Mouse (Mus musculus) kidney, postnatal 4 days (tissue): ENCODE results near the gene Ubxn11.

Source experiments
- DNase-seq, 2 experiments: peaks; one replicate each; pipeline ENCODE4 v3.0.0; 2021; ENCODE audit warnings: mixed read lengths in 2 of 2

Ubxn11 gene

DNA sequence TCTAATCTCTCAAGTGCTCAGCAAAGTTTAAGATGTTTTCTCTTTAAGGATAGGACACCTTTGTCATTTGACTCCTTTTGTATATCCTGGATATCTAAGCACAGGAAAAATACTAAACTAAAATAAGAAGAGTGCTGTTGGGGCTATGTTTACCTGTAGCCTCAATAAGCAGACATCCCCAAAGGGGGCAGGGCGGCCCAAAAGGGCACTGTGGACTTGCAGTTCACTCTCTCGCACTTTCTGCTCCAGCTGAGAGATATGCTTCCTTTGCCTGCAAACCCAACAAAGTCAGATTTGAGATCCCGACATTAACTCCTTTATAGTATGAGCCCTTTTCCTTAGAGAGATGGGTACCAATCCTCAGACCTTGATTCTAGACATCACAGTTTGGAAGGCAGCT lies 51.3 kb downstream of the Ubxn11 start:
- DNase-seq, result no peak

- no peak for DNase-seq
These were observed 52.0 kb downstream of the Ubxn11 start for GRCm38 (mm10) chr4:134154354-134154753.

DNA sequence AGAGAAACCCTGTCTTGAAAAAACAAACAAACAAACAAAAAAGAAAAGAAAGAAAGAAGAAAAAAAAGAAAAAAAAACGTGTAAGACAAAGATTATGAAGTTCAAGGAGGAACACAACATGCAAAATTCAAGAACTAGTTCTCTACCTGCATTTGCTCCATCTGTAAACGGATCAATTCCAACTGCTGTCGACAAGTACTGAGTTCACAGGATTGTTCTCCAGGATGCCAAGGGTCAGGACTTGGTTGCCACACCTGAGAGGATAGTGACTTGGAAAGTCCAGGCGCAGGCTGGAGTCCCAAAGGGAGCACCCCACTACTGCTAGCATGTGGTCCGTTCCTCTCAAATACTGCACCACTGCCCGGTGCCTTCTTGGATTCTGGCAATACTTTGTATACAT lies 53.2 kb downstream of the Ubxn11 start:
- no peak for DNase-seq

DNA sequence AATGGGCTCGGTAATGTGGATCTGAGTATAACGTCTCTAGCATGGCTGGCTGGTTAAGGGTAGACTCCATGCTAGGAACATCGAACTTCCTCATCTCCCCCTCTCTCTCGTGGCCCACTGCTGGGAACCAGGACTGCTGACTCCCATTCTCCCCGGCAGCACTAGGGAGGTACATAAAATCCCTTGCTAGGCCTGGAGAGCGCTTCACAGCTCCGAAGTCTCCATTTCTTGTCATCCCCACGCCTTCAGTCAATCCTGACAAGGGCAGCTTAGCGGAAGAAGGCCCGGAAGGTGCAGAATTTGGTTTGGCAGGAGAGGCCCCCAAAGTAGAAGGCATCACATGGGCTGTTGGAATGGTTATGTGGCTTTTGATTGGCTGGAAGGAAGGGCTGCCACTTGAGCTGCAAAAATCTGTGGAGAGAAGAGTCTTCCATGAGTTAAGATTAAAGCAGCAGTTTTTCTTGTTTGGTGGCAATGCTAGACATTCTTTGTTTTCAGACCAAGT lies 53.6 kb downstream of the Ubxn11 start:
- no peak for DNase-seq

- DNase-seq, result peak; percentile 12 to 33
These were observed 54.4 kb downstream of the Ubxn11 start for GRCm38 (mm10) chr4:134156744-134157143.

GRCm38 (mm10) chr4:134157558-134157957 lies 55.2 kb downstream of the Ubxn11 start:
- DNase-seq, result no peak

- DNase-seq, result peak in 1 of 2 experiments; percentile 4
These were observed 56.4 kb downstream of the Ubxn11 start for GRCm38 (mm10) chr4:134158774-134159173.

DNA sequence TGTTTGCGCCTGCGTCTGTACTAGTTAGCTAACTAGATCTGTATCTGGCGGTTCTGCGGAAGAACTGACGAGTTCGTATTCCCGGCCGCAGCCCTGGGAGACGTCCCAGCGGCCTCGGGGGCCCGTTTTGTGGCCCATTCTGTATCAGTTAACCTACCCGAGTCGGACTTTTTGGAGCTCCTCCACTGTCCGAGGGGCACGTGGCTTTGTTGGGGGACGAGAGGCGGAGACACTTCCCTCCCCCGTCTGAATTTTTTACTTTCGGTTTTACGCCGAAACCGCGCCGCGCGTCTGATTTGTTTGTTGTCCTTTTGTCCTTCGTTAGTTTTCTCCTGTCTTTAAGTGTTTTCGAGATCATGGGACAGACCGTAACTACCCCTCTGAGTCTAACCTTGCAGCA lies 57.7 kb downstream of the Ubxn11 start:
- DNase-seq, result peak; percentile 40 to 62

- DNase-seq, result no peak
These were observed 62.2 kb downstream of the Ubxn11 start for GRCm38 (mm10) chr4:134164591-134164990.

DNA sequence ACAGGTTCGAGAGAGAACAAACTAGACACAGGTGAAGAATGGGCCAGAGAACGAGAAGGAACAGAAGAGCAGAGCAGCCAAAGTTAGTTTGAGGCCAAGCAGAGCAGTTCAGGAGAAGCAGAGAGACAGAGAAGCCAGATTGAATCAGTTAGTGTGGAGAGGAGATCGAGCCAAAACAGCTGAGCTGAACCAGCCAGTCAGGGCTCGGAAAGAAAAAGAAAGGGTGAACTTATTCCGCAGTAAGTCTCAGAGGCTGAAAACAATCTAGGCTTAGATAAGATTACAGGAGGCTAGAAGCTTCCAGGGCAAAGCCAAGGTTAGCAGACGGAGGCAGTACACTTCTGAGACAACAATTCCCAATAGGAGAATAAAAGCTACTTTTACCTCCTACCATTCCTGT lies 62.7 kb downstream of the Ubxn11 start:
- no peak for DNase-seq

- no peak for DNase-seq
These were observed 63.4 kb downstream of the Ubxn11 start for GRCm38 (mm10) chr4:134165548-134166465.

DNA sequence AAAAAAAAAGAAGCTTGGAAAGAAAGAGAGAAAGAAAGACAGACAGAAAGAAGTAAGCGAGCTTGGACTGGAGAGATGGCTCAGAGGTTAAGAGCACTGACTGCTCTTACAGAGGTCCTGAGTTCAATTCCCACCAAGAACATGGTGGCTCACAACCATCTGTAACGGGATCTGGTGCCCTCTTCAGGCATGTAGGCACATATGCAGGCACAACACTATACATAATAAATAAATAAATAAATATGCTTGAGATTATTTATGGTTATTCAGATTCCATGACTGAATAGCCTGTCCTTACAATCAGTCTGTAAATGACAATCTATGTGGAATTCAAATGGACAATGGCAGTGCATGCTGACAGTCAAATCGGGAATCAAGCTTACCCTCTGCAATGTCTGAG lies 64.5 kb downstream of the Ubxn11 start:
- DNase-seq, result no peak

- DNase-seq, result no peak
These were observed 70.0 kb downstream of the Ubxn11 start for GRCm38 (mm10) chr4:134172391-134172790.
